ENCODE assay signal across 24 mouse cellular contexts in the genomic region with DNA sequence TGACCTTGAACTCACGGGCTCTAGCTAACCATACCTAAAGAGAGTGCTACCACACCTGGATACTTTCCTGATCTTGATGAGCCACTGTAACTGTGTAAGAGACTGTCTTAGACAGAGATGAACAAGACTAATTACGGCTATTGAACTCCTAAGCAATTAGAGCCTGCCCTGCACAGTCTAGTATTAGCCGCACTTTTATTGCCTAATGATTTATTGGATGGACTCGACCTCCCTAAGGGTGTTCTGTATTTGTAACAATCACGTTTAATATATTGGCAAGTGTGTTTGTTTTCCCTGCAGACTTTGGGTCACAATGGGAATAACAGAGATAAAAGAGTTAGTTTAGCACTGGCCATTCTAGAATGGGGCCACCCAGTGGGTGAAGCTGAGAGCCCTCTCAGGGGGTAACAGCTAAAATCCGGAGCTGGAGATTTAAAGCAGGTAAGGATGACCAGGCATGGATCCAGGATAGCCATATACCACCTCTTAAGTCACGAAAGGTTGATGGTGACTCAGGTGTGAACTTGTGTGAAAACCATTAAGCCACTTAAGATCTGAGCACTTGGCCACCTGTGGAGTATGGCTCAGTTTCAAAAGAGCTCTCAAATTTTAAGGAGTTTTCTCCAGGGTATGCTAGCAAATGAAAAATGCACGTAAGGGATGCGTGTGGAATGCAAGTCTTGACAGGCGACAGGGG. TPM values are rescaled to one million over a fixed set of nuclear protein-coding genes. Genes with fewer than 3 reads are reported as not detected.
"Had no signal": no experiment of that assay in that cellular context is flagged by ENCODE, and none has a peak within 500 bp of the region (broad histone marks: within the 10 kb centered on the region; RNA-seq: fewer than 3 reads in every experiment).

No protein-coding gene starts in this region.

- H3K36me3 ChIP-seq: intestine, embryonic 15.5 days; limb, embryonic 10.5 days; limb, embryonic 13.5 days; liver, embryonic 12.5 days; liver, embryonic 15.5 days; lung, embryonic 15.5 days; midbrain, embryonic 10.5 days; midbrain, embryonic 13.5 days; neural tube, embryonic 13.5 days; stomach, embryonic 15.5 days had no signal

- H3K4me3 ChIP-seq: intestine, embryonic 15.5 days; layer of hippocampus, adult 2 months; limb, embryonic 10.5 days; limb, embryonic 13.5 days; liver, embryonic 12.5 days; liver, embryonic 15.5 days; lung, embryonic 15.5 days; megakaryocyte, embryonic 14.5 days; midbrain, embryonic 10.5 days; midbrain, embryonic 13.5 days; myocyte; neural tube, embryonic 13.5 days; stomach, embryonic 15.5 days had no signal

- H3K4me2 ChIP-seq: intestine, embryonic 15.5 days; limb, embryonic 13.5 days; liver, embryonic 12.5 days; liver, embryonic 15.5 days; lung, embryonic 15.5 days; midbrain, embryonic 13.5 days; neural tube, embryonic 13.5 days; stomach, embryonic 15.5 days had no signal

- H3K27me3 ChIP-seq: intestine, embryonic 15.5 days; liver, embryonic 15.5 days; lung, embryonic 15.5 days; stomach, embryonic 15.5 days had no signal

- ATAC-seq: intestine, embryonic 15.5 days; liver, embryonic 12.5 days; midbrain, embryonic 16.5 days had no signal

- H3K9ac ChIP-seq: intestine, embryonic 15.5 days; limb, embryonic 13.5 days; liver, embryonic 12.5 days; liver, embryonic 15.5 days; lung, embryonic 15.5 days; midbrain, embryonic 13.5 days; neural tube, embryonic 13.5 days; stomach, embryonic 15.5 days had no signal

- H3K27ac ChIP-seq: intestine, embryonic 15.5 days; layer of hippocampus, adult 2 months; limb, embryonic 10.5 days; limb, embryonic 13.5 days; liver, embryonic 12.5 days; liver, embryonic 15.5 days; lung, embryonic 15.5 days; midbrain, embryonic 10.5 days; midbrain, embryonic 13.5 days; neural tube, embryonic 13.5 days; stomach, embryonic 15.5 days had no signal

- DNase-seq: kidney, adult 8-10 months; kidney, postnatal 14 days; layer of hippocampus, adult 9-11 months; liver; retina, postnatal 1 day; right cerebral cortex, postnatal 25 days; spleen, adult 18-20 months; thymus, postnatal 25 days had no signal

- H3K9me3 ChIP-seq: intestine, embryonic 15.5 days; limb, embryonic 10.5 days; limb, embryonic 13.5 days; liver, embryonic 12.5 days; liver, embryonic 15.5 days; lung, embryonic 15.5 days; midbrain, embryonic 10.5 days; midbrain, embryonic 13.5 days; neural tube, embryonic 13.5 days; stomach, embryonic 15.5 days had no signal

- H3K4me1 ChIP-seq: intestine, embryonic 15.5 days; limb, embryonic 10.5 days; limb, embryonic 13.5 days; liver, embryonic 12.5 days; liver, embryonic 15.5 days; lung, embryonic 15.5 days; stomach, embryonic 15.5 days had no signal

RNA-seq across cellular contexts. Expression of gene Vsx1, which starts 51.1 kb away (rescaled TPM):
- polyA plus RNA-seq: intestine, embryonic 15.5 days; large intestine, adult 2 months; limb, embryonic 10.5 days; liver, embryonic 12.5 days; liver, embryonic 15.5 days; lung, embryonic 15.5 days; myocyte; stomach, embryonic 15.5 days; thymus, postnatal 0 days had no signal
